Mouse (Mus musculus) neutrophil, adult 59 days (primary cell): ENCODE results near the gene Lpcat4. TPM values are rescaled to one million over a fixed set of nuclear protein-coding genes. Genes with fewer than 3 reads are reported as not detected.

Source experiments
- total RNA-seq, 2 experiments: library from RNA; stranded (reverse); gene quantifications; 1 replicate in 1 of 2; 2 replicates in 1 of 2; pipeline ENCODE4 v1.2.4; 2023

Lpcat4 gene
- 10 to 100 TPM; 78.1 to 86.7 TPM for total RNA-seq

DNA sequence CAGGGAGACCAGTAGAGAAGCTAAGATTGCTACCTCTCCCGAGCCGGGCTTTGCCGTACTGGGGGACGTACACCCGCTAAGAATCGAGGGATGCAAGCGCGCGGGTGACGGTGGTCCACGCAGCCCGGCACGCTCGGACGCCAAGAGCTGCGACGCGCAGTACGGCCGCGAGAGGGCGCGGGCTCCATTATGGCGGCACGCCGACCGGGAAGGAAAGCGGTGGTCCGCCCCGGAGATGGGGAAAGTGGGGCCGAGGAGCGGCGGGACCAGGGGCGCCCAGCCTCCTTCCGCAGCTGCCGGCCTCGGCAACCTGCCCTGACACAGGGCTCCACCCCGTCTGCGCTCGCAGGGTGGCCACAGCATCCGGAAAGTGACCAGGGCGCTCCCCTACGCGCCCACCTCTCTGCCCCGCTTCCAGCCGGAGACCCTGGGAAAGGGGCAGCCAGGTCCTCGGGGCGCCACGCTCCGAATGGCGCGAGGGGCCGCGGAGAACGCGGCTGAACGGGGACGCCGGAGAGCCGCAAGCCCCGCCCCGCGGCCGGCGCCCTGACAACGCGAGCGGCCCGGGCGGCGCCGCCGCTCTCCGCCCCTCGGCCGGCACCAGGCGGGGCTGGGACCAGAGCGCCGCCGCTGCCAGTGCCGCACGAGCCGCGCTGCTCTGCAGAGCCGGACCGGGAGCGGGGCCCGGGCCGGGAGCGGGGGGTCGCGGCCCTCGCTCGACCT, at the start of gene Lpcat4:
TSS of gene Lpcat4 (plus strand) at position 257 of the 723 bp plus-strand sequence.

GRCm38 (mm10) chr2:112259241-112259962, 20.1 kb downstream of the Lpcat4 start, which contains the start of gene Nutm1:
Gene Nutm1 (minus strand): TSS chr2:112259291.

GRCm38 (mm10) chr2:112261748-112262653, 22.7 kb downstream of the Lpcat4 start, which contains the start of gene Nop10:
Gene Nop10 (plus strand): TSS chr2:112261926.

GRCm38 (mm10) chr2:112265448-112266241, 26.4 kb downstream of the Lpcat4 start, which contains the start of gene Slc12a6:
Gene Slc12a6 (plus strand): TSS chr2:112265825.

GRCm38 (mm10) chr2:112266242-112266592, 26.9 kb downstream of the Lpcat4 start, which contains the start of gene Gm21985:
Gene Gm21985 (plus strand): TSS chr2:112266314.

Other genes with a start within 250 kb of the Lpcat4 start
- not detected for gene Olfr1309, start 249.2 kb upstream of the Lpcat4 start, total RNA-seq
- gene Olfr1310, start 226.8 kb upstream of the Lpcat4 start, total RNA-seq = not detected
- not detected for gene Olfr1311, start 215.1 kb upstream of the Lpcat4 start, total RNA-seq
- gene Olfr1312, start 189.2 kb upstream of the Lpcat4 start, total RNA-seq = not detected
- gene Olfr1313, start 161.6 kb upstream of the Lpcat4 start, total RNA-seq = not detected
- gene Olfr1314, start 142.7 kb upstream of the Lpcat4 start, total RNA-seq = not detected
- gene Olfr1315-ps1, start 124.0 kb upstream of the Lpcat4 start, total RNA-seq = not detected
- gene Olfr1316, start 104.5 kb upstream of the Lpcat4 start, total RNA-seq = not detected
- gene Olfr1317, start 99.1 kb upstream of the Lpcat4 start, total RNA-seq = not detected
- gene Olfr1318, start 85.3 kb upstream of the Lpcat4 start, total RNA-seq = not detected
- gene Nutm1, start 19.8 kb downstream of the Lpcat4 start, total RNA-seq = not detected
- gene Nop10, start 22.5 kb downstream of the Lpcat4 start, total RNA-seq = 10 to 100 TPM; 19.7 to 24.4 TPM
- gene Slc12a6, start 26.4 kb downstream of the Lpcat4 start, total RNA-seq = 100 to 1,000 TPM; 221 to 223 TPM
- gene Gm21985, start 26.8 kb downstream of the Lpcat4 start, total RNA-seq = not detected
- gene Emc4, start 128.6 kb downstream of the Lpcat4 start, total RNA-seq = 10 to 100 TPM; 16.5 to 20.0 TPM
- gene Katnbl1, start 139.7 kb downstream of the Lpcat4 start, total RNA-seq = 1 to 10 TPM; 6.4 to 6.9 TPM
- gene Emc7, start 215.5 kb downstream of the Lpcat4 start, total RNA-seq = 1 to 10 TPM; 7.0 to 8.1 TPM
- gene Chrm5, start 241.3 kb downstream of the Lpcat4 start, total RNA-seq = not detected